Mouse (Mus musculus): Measurements from ENCODE around the gene Fancc. TPM values are rescaled to one million over a fixed set of nuclear protein-coding genes. Genes with fewer than 3 reads are reported as not detected.
"Not testable (repeated sequence)": the region's sequence is repeated elsewhere in the genome, so short reads cannot be mapped to it uniquely, and the experiment has no call there.

The Fancc gene
- polyA plus RNA-seq, 1 experiment from 2014 or later = 28.7 TPM

- no peak overlapping the region for H3K4me2 ChIP-seq
- no peaks in the 10 kb centered on the region for H3K9me3 ChIP-seq
- no peak overlapping the region for H3K27ac ChIP-seq
- ATAC-seq (ENCODE audit: borderline replicate concordance, extremely low read depth, low FRiP score, low TSS enrichment) = no peak
- no peak overlapping the region for H3K4me3 ChIP-seq
- no peaks in the 10 kb centered on the region for H3K27me3 ChIP-seq
- H3K4me1 ChIP-seq = no peaks in the 10 kb centered on the region
- 60% methylated on average over 6 of the region's 6 CpGs for WGBS
- no peak overlapping the region for H3K9ac ChIP-seq
- H3K36me3 ChIP-seq = no peaks in the 10 kb centered on the region
Observed at GRCm38 (mm10) chr13:63445419-63445818, 51.7 kb downstream of the Fancc start.

GRCm38 (mm10) chr13:63432759-63433158 lies 64.3 kb downstream of the Fancc start:
- H3K4me2 ChIP-seq = no peak overlapping the region
- no peak for ATAC-seq (ENCODE audit: borderline replicate concordance, extremely low read depth, low FRiP score, low TSS enrichment)
- H3K9ac ChIP-seq = no peak overlapping the region
- WGBS = 91% methylated on average over 3 of the region's 3 CpGs
- no peak overlapping the region for H3K27ac ChIP-seq
- no peaks in the 10 kb centered on the region for H3K36me3 ChIP-seq
- 0 out of 2 replicates have a peak, but pooled peaks cover 8% of the 10 kb centered on the region for H3K4me1 ChIP-seq
- no peaks in the 10 kb centered on the region for H3K27me3 ChIP-seq
- H3K9me3 ChIP-seq = no peaks in the 10 kb centered on the region
- H3K4me3 ChIP-seq = no peak overlapping the region

GRCm38 (mm10) chr13:63431857-63432191 lies 65.3 kb downstream of the Fancc start:
- Histone ChIP-seq H3K9ac (peak overlapping the region; percentile 62), H3K4me1 (0 out of 2 replicates have a peak, but pooled peaks cover 8% of the 10 kb centered on the region), H3K36me3 (no peaks in the 10 kb centered on the region), H3K27ac (peak overlapping the region; percentile 99), H3K4me2 (peak overlapping the region; percentile 71), H3K9me3 (no peaks in the 10 kb centered on the region), H3K4me3 (peak overlapping the region; percentile 55), H3K27me3 (no peaks in the 10 kb centered on the region)
- WGBS = 12% methylated on average over 5 of the region's 5 CpGs
- ATAC-seq (ENCODE audit: borderline replicate concordance, extremely low read depth, low FRiP score, low TSS enrichment) = no peak

GRCm38 (mm10) chr13:63431030-63431856 lies 65.8 kb downstream of the Fancc start:
- Histone ChIP-seq H3K4me3 (peak overlapping the region; percentile 55), H3K9me3 (no peaks in the 10 kb centered on the region), H3K4me1 (0 out of 2 replicates have a peak, but pooled peaks cover 8% of the 10 kb centered on the region), H3K27ac (peak overlapping the region; percentile 99), H3K4me2 (peak overlapping the region; percentile 71), H3K9ac (peak overlapping the region; percentile 62), H3K27me3 (no peaks in the 10 kb centered on the region), H3K36me3 (no peaks in the 10 kb centered on the region)
- 0% methylated on average over 75 of the region's 82 CpGs for WGBS
- ATAC-seq (ENCODE audit: borderline replicate concordance, extremely low read depth, low FRiP score, low TSS enrichment) = peak; percentile 97

GRCm38 (mm10) chr13:63430681-63431029 lies 66.4 kb downstream of the Fancc start:
- peak overlapping the region; percentile 62 for H3K9ac ChIP-seq
- H3K4me3 ChIP-seq = peak overlapping the region; percentile 55
- H3K4me2 ChIP-seq = peak overlapping the region; percentile 71
- 0 out of 2 replicates have a peak, but pooled peaks cover 8% of the 10 kb centered on the region for H3K4me1 ChIP-seq
- H3K27me3 ChIP-seq = no peaks in the 10 kb centered on the region
- WGBS = 0% methylated on average over 4 of the region's 4 CpGs
- ATAC-seq (ENCODE audit: borderline replicate concordance, extremely low read depth, low FRiP score, low TSS enrichment) = peak; percentile 65
- H3K27ac ChIP-seq = peak overlapping the region; percentile 99
- no peaks in the 10 kb centered on the region for H3K36me3 ChIP-seq
- no peaks in the 10 kb centered on the region for H3K9me3 ChIP-seq

GRCm38 (mm10) chr13:63430206-63430605 lies 66.9 kb downstream of the Fancc start:
- Histone ChIP-seq H3K27me3 (no peaks in the 10 kb centered on the region), H3K4me2 (peak overlapping the region; percentile 71), H3K4me1 (0 out of 2 replicates have a peak, but pooled peaks cover 8% of the 10 kb centered on the region), H3K27ac (peak overlapping the region; percentile 99; the same call in 1 of the 2 replicates), H3K36me3 (no peaks in the 10 kb centered on the region), H3K9me3 (no peaks in the 10 kb centered on the region), H3K4me3 (peak overlapping the region; percentile 55), H3K9ac (no peak overlapping the region)
- WGBS = 66% methylated on average over 9 of the region's 9 CpGs
- ATAC-seq (ENCODE audit: borderline replicate concordance, extremely low read depth, low FRiP score, low TSS enrichment) = no peak

GRCm38 (mm10) chr13:63428211-63428610 lies 68.9 kb downstream of the Fancc start:
- H3K4me3 ChIP-seq; H3K9ac ChIP-seq; H3K4me1 ChIP-seq; H3K9me3 ChIP-seq; H3K27me3 ChIP-seq; H3K4me2 ChIP-seq; H3K27ac ChIP-seq; H3K36me3 ChIP-seq; ATAC-seq (ENCODE audit: borderline replicate concordance, extremely low read depth, low FRiP score, low TSS enrichment): not testable (repeated sequence)
- WGBS = 85% methylated on average over 5 of the region's 5 CpGs

- Histone ChIP-seq H3K4me3 (no peak overlapping the region), H3K4me2 (no peak overlapping the region), H3K9ac (no peak overlapping the region), H3K36me3 (no peaks in the 10 kb centered on the region), H3K9me3 (no peaks in the 10 kb centered on the region; the same call in 1 of the 2 replicates), H3K27me3 (no peaks in the 10 kb centered on the region), H3K27ac (no peak overlapping the region), H3K4me1 (0 out of 2 replicates have a peak, but pooled peaks cover 3% of the 10 kb centered on the region)
- ATAC-seq (ENCODE audit: borderline replicate concordance, extremely low read depth, low FRiP score, low TSS enrichment) = no peak
- 94% methylated on average over 2 of the region's 2 CpGs for WGBS
Observed at GRCm38 (mm10) chr13:63423060-63423459, 74.0 kb downstream of the Fancc start.

DNA sequence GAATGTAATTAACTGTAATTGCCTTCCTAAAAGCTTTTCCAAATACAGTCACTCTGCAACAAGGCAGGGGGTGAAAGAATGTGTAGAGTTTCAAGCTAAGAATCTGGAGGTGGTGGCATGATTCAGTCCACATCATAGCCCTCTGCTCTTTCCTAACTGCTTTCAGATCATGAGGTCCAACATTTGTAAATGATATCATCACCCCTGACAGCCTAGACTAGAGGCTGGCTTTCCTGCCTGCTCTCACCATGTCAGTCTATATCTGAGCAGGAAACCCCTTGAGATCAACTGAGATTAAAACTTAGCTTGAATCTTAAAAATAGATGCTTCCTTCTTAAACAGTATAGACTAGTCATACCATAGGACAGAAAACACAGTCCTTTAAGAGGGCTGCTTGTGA lies 75.9 kb downstream of the Fancc start:
- ATAC-seq (ENCODE audit: borderline replicate concordance, extremely low read depth, low FRiP score, low TSS enrichment) = no peak
- H3K9me3 ChIP-seq = no peaks in the 10 kb centered on the region; the same call in 1 of the 2 replicates
- H3K9ac ChIP-seq = no peak overlapping the region
- no peak overlapping the region for H3K4me2 ChIP-seq
- no peak overlapping the region for H3K4me3 ChIP-seq
- H3K27ac ChIP-seq = no peak overlapping the region
- H3K27me3 ChIP-seq = no peaks in the 10 kb centered on the region
- no peaks in the 10 kb centered on the region for H3K36me3 ChIP-seq
- peaks cover 8% of the 10 kb centered on the region for H3K4me1 ChIP-seq

DNA sequence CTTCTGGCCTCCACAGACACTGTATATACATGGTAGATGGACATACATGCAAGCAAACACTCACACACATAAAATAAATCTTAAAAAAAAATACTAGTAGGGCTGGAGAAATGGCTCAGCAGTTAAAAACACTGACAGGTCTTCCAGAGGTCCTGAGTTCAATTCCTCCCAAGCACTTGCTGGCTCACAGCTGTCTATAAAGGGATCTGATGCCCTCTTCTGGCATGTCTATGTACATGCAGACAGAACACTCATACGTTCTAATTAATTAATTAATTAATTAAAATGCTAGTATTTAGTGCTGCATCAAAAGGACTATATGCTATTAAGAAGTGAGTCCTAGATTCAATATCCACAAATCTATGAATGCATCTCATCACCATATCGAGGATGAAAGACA lies 78.9 kb downstream of the Fancc start:
- H3K4me2 ChIP-seq = no peak overlapping the region
- peaks cover 8% of the 10 kb centered on the region for H3K4me1 ChIP-seq
- 70% methylated on average over 2 of the region's 2 CpGs for WGBS

DNA sequence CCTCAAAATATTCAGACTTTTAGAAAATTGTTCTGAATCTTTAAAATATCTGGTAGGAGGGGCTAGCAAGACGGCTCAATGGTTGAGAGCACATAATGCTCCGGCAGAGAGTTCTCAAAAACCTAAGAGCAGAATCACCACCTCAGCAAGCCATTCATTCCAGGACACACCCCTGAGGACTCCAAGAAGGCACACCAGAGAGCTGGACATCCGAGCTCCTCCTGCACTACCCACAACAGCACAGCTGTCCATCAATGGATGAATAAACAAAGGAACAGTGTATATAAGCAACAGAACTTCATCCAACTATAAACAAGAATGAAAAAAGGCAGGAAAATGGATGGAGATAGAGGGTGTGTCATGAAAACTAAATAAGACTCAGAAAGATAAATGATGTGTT lies 80.3 kb downstream of the Fancc start:
- no peaks in the 10 kb centered on the region for H3K36me3 ChIP-seq
- 15% methylated on average over 3 of the region's 3 CpGs for WGBS
- no peak for ATAC-seq (ENCODE audit: borderline replicate concordance, extremely low read depth, low FRiP score, low TSS enrichment)

More for the DNA sequence above, 78.9 kb downstream of the Fancc start:
- no peak overlapping the region for H3K9ac ChIP-seq
- no peak for ATAC-seq (ENCODE audit: borderline replicate concordance, extremely low read depth, low FRiP score, low TSS enrichment)
- no peaks in the 10 kb centered on the region for H3K27me3 ChIP-seq
- no peak overlapping the region for H3K27ac ChIP-seq
- H3K9me3 ChIP-seq = no peaks in the 10 kb centered on the region
- H3K4me3 ChIP-seq = no peak overlapping the region
- no peaks in the 10 kb centered on the region for H3K36me3 ChIP-seq

GRCm38 (mm10) chr13:63412662-63413061 lies 84.4 kb downstream of the Fancc start:
- no peaks in the 10 kb centered on the region for H3K36me3 ChIP-seq
- no peaks in the 10 kb centered on the region for H3K9me3 ChIP-seq
- H3K4me2 ChIP-seq = no peak overlapping the region
- H3K27ac ChIP-seq = no peak overlapping the region
- no peak for ATAC-seq (ENCODE audit: borderline replicate concordance, extremely low read depth, low FRiP score, low TSS enrichment)
- no peaks in the 10 kb centered on the region for H3K27me3 ChIP-seq
- H3K9ac ChIP-seq = no peak overlapping the region
- peaks cover 24% of the 10 kb centered on the region for H3K4me1 ChIP-seq
- WGBS = 88% methylated on average over 4 of the region's 4 CpGs
- H3K4me3 ChIP-seq = no peak overlapping the region

More for the DNA sequence above, 80.3 kb downstream of the Fancc start:
- no peaks in the 10 kb centered on the region for H3K9me3 ChIP-seq
- no peak overlapping the region for H3K9ac ChIP-seq
- no peak overlapping the region for H3K27ac ChIP-seq
- no peak overlapping the region for H3K4me2 ChIP-seq
- no peak overlapping the region for H3K4me3 ChIP-seq
- no peaks in the 10 kb centered on the region for H3K27me3 ChIP-seq
- peaks cover 13% of the 10 kb centered on the region for H3K4me1 ChIP-seq
